Mouse (Mus musculus): ENCODE measurements around the gene Tnrc6a. TPM values are rescaled to one million over a fixed set of nuclear protein-coding genes. Genes with fewer than 3 reads are reported as not detected.

The Tnrc6a gene
- polyA plus RNA-seq, 1 experiment from 2014 or later: 37.3 TPM

DNA sequence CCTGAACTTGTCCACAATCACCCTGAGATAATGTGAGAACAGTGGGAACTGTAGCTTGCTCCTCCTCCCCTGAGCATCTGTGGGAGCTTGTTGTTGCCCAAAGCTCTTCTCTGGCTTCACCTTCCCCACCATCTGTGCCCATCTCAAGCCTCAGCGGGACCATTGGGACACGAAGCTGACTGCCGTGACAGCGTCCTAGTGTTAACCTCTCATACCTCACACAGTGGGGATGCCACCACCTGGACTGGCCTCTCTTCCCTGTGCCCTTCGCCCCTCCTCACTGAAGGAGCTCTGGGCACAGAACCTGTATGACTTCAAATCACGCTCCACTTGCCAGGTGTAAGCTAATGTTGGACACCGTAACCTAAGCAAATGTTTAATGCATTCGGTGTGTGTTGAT is 71.0 kb downstream of the Tnrc6a start:
- H3K9me3 ChIP-seq (ENCODE audit: control insufficient read depth, low read length): no peaks in the 10 kb centered on the region
- H3K9ac ChIP-seq (replicated peaks; ENCODE audit: low read depth, low read length): no peak overlapping the region
- 88% methylated on average over 8 of the region's 8 CpGs for WGBS
- H3K4me2 ChIP-seq (ENCODE audit: low read length): no peak overlapping the region
- H3K4me1 ChIP-seq (replicated peaks; ENCODE audit: control insufficient read depth, insufficient read depth, low read length): no peaks in the 10 kb centered on the region
- H3K27me3 ChIP-seq (replicated peaks; ENCODE audit: control insufficient read depth, insufficient read depth, low read length): no peaks in the 10 kb centered on the region
- no peak overlapping the region for H3K4me3 ChIP-seq (replicated peaks; ENCODE audit: low read length)
- ATAC-seq: no peak
- H3K36me3 ChIP-seq (ENCODE audit: control insufficient read depth, insufficient read depth): peaks cover 25% of the 10 kb centered on the region
- no peak overlapping the region for H3K27ac ChIP-seq (ENCODE audit: low read length)

DNA sequence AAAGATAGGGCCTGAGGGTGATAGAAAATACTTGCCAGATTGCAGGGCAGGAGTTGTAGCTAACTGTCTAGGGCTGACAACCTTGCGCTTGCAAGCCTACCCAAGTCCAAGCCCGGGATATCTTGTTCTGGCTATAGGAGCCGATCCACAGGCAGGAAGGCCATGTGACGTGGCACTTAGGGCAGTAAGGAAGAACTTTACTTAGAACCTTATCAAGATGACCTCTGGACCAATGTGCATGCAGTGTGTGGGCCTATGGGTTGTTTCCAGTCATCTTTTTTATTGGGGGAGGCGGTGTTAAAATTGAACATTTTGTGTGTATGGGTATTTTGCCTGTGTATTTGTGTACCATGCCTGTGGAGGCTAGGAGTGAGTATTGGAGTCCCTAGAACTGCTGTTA is 72.7 kb downstream of the Tnrc6a start:
- ATAC-seq: no peak
- Histone ChIP-seq H3K4me1 (replicated peaks; ENCODE audit: control insufficient read depth, insufficient read depth, low read length) (no peaks in the 10 kb centered on the region), H3K36me3 (ENCODE audit: control insufficient read depth, insufficient read depth) (peaks cover 15% of the 10 kb centered on the region), H3K27ac (ENCODE audit: low read length) (no peak overlapping the region), H3K9ac (replicated peaks; ENCODE audit: low read depth, low read length) (no peak overlapping the region), H3K9me3 (ENCODE audit: control insufficient read depth, low read length) (no peaks in the 10 kb centered on the region), H3K27me3 (replicated peaks; ENCODE audit: control insufficient read depth, insufficient read depth, low read length) (no peaks in the 10 kb centered on the region), H3K4me3 (replicated peaks; ENCODE audit: low read length) (no peak overlapping the region), H3K4me2 (ENCODE audit: low read length) (no peak overlapping the region)
- WGBS: 92% methylated on average over 5 of the region's 5 CpGs

DNA sequence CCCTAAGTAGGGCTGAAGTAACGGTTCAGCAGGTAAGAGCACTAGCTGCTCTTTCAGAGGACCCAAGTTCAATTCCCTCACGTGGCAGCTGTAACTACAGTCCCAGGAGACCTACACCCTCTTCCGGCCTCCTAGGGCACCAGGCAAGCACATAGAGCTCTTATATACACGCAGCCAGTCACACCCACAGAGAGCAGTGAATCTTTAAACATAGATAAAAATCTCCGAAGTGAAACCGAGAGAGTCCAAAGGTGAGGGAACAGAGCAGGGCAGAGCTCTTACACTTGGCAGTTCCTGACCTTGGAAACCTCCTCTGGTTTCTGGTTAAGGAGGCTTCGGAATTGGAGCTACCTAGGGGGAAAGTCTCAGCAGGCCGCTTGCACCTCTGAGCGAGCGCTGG is 75.0 kb downstream of the Tnrc6a start:
- WGBS: 85% methylated on average over 10 of the region's 10 CpGs
- ATAC-seq: no peak
- Histone ChIP-seq H3K27ac (ENCODE audit: low read length) (no peak overlapping the region), H3K9me3 (ENCODE audit: control insufficient read depth, low read length) (no peaks in the 10 kb centered on the region), H3K9ac (replicated peaks; ENCODE audit: low read depth, low read length) (no peak overlapping the region), H3K4me2 (ENCODE audit: low read length) (no peak overlapping the region), H3K36me3 (ENCODE audit: control insufficient read depth, insufficient read depth) (peaks cover 5% of the 10 kb centered on the region), H3K4me1 (replicated peaks; ENCODE audit: control insufficient read depth, insufficient read depth, low read length) (no peaks in the 10 kb centered on the region), H3K4me3 (replicated peaks; ENCODE audit: low read length) (no peak overlapping the region), H3K27me3 (replicated peaks; ENCODE audit: control insufficient read depth, insufficient read depth, low read length) (no peaks in the 10 kb centered on the region)

DNA sequence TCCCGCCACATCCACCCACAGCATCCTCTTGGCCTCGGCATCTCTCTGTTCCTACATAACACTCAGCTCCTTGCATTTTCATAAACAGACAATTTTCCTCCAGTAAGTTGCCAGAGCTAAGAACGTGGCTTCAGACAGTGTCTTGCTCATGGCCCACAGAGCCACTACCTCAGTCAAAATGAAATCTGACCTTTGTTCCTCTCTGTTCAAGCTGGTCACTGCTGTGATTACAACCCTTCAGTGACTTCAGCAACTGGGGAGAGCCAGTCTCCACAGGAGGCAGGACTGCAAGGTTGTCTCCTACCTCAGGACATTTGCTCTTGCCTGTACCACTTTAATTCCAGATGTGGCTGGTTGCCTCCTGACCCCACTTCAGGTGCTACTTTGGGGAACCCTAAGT is 75.5 kb downstream of the Tnrc6a start:
- Histone ChIP-seq H3K9ac (replicated peaks; ENCODE audit: low read depth, low read length) (no peak overlapping the region), H3K4me3 (replicated peaks; ENCODE audit: low read length) (no peak overlapping the region), H3K27me3 (replicated peaks; ENCODE audit: control insufficient read depth, insufficient read depth, low read length) (no peaks in the 10 kb centered on the region), H3K4me2 (ENCODE audit: low read length) (no peak overlapping the region), H3K36me3 (ENCODE audit: control insufficient read depth, insufficient read depth) (peaks cover 5% of the 10 kb centered on the region), H3K4me1 (replicated peaks; ENCODE audit: control insufficient read depth, insufficient read depth, low read length) (no peaks in the 10 kb centered on the region), H3K9me3 (ENCODE audit: control insufficient read depth, low read length) (no peaks in the 10 kb centered on the region), H3K27ac (ENCODE audit: low read length) (no peak overlapping the region)
- 86% methylated on average over 3 of the region's 3 CpGs for WGBS
- ATAC-seq: no peak

DNA sequence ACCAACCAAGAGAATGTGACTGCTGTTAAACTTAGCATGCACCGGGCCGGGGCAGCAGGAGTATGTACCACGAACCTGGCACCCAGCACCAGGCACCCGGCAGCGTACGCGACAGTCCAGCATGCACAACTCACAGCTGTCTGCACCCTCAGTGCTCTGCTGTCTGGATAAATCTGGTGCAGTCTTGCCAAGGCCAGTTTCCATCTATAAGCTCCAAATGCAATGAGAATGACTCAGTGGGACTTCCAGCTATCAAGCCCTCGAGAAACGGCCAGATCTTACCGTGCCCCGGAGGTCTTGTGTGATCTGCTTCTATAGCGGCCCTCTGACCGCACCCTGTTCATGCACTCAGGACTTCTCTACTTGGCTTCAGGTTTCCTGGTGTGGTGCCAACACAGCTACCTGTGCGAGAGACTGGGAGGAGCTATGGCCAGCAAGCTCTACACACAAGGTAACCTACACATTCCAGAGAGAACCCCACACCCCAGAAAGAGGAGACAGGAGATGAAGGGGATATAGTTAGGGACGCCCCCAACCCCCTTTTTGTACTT is 76.0 kb downstream of the Tnrc6a start:
- H3K4me3 ChIP-seq (replicated peaks; ENCODE audit: low read length): no peak overlapping the region
- no peak overlapping the region for H3K27ac ChIP-seq (ENCODE audit: low read length)
- H3K4me1 ChIP-seq (replicated peaks; ENCODE audit: control insufficient read depth, insufficient read depth, low read length): no peaks in the 10 kb centered on the region
- no peak overlapping the region for H3K9ac ChIP-seq (replicated peaks; ENCODE audit: low read depth, low read length)
- no peak for ATAC-seq
- peaks cover 2% of the 10 kb centered on the region for H3K36me3 ChIP-seq (ENCODE audit: control insufficient read depth, insufficient read depth)
- H3K27me3 ChIP-seq (replicated peaks; ENCODE audit: control insufficient read depth, insufficient read depth, low read length): no peaks in the 10 kb centered on the region
- no peaks in the 10 kb centered on the region for H3K9me3 ChIP-seq (ENCODE audit: control insufficient read depth, low read length)
- WGBS: 91% methylated on average over 15 of the region's 15 CpGs
- H3K4me2 ChIP-seq (ENCODE audit: low read length): no peak overlapping the region

DNA sequence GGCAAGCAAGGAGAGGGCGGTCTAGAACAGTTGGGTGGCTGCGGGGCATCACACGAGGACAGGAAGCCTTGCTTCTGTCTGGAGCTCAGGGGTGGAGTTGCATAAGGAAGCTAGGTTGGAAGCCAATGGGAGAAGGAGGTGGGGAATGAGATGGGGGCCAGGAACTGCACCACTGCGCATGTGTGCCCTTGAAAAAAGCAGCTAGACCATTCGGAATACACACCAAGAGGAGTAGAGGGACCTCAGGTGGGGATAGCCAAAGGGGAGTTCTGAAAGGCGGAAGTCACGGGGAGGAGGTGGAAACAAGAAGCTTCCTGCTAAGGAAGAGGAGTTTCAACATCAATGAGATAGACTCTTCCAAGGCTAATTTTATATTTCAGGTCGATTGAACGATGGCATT is 77.0 kb downstream of the Tnrc6a start:
- H3K36me3 ChIP-seq (ENCODE audit: control insufficient read depth, insufficient read depth): no peaks in the 10 kb centered on the region
- no peaks in the 10 kb centered on the region for H3K27me3 ChIP-seq (replicated peaks; ENCODE audit: control insufficient read depth, insufficient read depth, low read length)
- no peaks in the 10 kb centered on the region for H3K4me1 ChIP-seq (replicated peaks; ENCODE audit: control insufficient read depth, insufficient read depth, low read length)
- H3K9me3 ChIP-seq (ENCODE audit: control insufficient read depth, low read length): no peaks in the 10 kb centered on the region
- H3K27ac ChIP-seq (ENCODE audit: low read length): no peak overlapping the region
- no peak overlapping the region for H3K9ac ChIP-seq (replicated peaks; ENCODE audit: low read depth, low read length)
- WGBS: 83% methylated on average over 9 of the region's 9 CpGs
- ATAC-seq: no peak
- no peak overlapping the region for H3K4me2 ChIP-seq (ENCODE audit: low read length)
- no peak overlapping the region for H3K4me3 ChIP-seq (replicated peaks; ENCODE audit: low read length)

DNA sequence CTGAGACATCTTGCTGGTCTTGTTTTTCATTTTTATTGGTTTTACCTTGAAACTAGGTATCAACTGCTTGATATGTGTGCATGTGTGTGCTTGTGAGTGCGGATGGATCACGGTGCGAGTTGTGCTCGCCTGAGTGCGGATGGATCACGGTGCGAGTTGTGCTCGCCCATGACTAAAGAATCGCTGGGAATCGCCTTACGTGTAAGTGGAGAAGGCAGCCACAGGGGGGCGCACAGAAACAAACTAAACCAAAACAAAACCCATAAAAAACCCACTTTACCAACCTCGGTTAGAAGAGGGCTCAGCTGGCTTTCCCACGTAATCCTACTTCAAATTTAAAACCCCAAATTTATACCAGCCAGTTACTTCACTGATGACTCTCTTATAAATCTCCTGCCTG is 81.6 kb downstream of the Tnrc6a start:
- Histone ChIP-seq H3K9ac (replicated peaks; ENCODE audit: low read depth, low read length) (no peak overlapping the region), H3K36me3 (ENCODE audit: control insufficient read depth, insufficient read depth) (no peaks in the 10 kb centered on the region), H3K4me2 (ENCODE audit: low read length) (no peak overlapping the region), H3K27ac (ENCODE audit: low read length) (no peak overlapping the region), H3K4me3 (replicated peaks; ENCODE audit: low read length) (no peak overlapping the region), H3K27me3 (replicated peaks; ENCODE audit: control insufficient read depth, insufficient read depth, low read length) (no peaks in the 10 kb centered on the region), H3K9me3 (ENCODE audit: control insufficient read depth, low read length) (no peaks in the 10 kb centered on the region), H3K4me1 (replicated peaks; ENCODE audit: control insufficient read depth, insufficient read depth, low read length) (no peaks in the 10 kb centered on the region)
- no peak for ATAC-seq
- 33% methylated on average over 14 of the region's 14 CpGs for WGBS

DNA sequence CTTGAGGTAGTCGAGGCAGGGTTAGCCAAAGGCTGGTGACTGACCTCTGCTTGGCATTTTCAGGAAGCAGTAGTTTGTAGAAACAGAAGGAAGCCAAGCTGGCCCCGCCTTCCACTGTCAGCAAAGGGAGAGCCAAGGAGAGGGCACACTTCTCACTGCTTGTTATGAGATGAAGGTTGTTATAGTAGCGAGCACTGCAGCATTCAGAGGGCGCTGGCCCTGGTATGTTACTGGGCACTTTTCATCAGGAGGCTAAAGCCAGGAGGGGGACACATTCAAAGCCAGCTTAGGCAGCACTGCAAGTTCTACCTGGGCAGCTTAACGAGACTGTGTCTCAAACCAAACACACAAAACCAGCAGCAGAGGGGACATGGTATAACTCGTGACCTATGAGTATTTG is 83.9 kb downstream of the Tnrc6a start:
- Histone ChIP-seq H3K4me2 (ENCODE audit: low read length) (no peak overlapping the region), H3K9me3 (ENCODE audit: control insufficient read depth, low read length) (no peaks in the 10 kb centered on the region), H3K4me3 (replicated peaks; ENCODE audit: low read length) (no peak overlapping the region), H3K36me3 (ENCODE audit: control insufficient read depth, insufficient read depth) (no peaks in the 10 kb centered on the region), H3K9ac (replicated peaks; ENCODE audit: low read depth, low read length) (no peak overlapping the region), H3K4me1 (replicated peaks; ENCODE audit: control insufficient read depth, insufficient read depth, low read length) (no peaks in the 10 kb centered on the region), H3K27ac (ENCODE audit: low read length) (no peak overlapping the region), H3K27me3 (replicated peaks; ENCODE audit: control insufficient read depth, insufficient read depth, low read length) (no peaks in the 10 kb centered on the region)
- 73% methylated on average over 6 of the region's 6 CpGs for WGBS
- ATAC-seq: no peak

DNA sequence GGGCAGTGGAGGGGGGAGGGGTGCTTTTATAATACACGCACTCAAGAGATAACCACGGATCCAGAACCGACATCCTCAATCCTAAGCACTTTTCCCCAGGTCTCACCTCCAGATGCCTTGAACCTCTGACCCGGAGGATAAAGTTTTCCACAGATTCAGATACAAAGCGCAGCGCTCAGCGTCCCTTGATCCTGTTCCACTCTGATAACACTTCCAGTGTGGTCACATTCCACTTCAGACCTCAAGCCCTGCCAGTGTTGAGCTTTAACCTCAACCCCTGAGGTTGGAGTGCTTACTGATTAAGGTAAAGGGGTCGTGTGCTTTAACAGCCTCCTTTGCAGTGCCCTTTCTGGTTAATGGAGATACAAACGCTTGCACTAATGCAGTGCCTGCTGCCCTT is 86.2 kb downstream of the Tnrc6a start:
- Histone ChIP-seq H3K27me3 (replicated peaks; ENCODE audit: control insufficient read depth, insufficient read depth, low read length) (no peaks in the 10 kb centered on the region), H3K4me3 (replicated peaks; ENCODE audit: low read length) (no peak overlapping the region), H3K9ac (replicated peaks; ENCODE audit: low read depth, low read length) (no peak overlapping the region), H3K9me3 (ENCODE audit: control insufficient read depth, low read length) (no peaks in the 10 kb centered on the region), H3K27ac (ENCODE audit: low read length) (no peak overlapping the region), H3K4me1 (replicated peaks; ENCODE audit: control insufficient read depth, insufficient read depth, low read length) (no peaks in the 10 kb centered on the region), H3K4me2 (ENCODE audit: low read length) (no peak overlapping the region), H3K36me3 (ENCODE audit: control insufficient read depth, insufficient read depth) (no peaks in the 10 kb centered on the region)
- WGBS: 76% methylated on average over 9 of the region's 9 CpGs
- ATAC-seq: no peak

DNA sequence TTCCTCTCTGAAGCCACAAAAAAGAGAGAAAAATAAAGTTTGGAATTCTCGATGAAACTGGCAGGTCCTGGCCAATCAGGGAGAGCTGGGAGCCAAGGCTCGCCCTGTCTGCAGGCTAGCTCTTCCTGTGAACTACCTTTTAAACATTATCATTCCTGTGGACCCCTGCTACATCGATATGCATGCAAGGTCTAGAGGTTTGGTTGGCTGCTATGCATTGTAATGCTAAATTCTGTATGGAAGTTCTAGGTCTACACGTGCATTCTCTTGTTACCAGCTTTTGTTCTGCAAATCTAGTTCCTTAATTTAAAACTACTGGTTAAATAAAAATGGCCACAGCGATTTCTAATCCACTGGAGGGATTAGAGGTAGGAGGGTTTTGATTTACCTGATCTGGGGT is 87.8 kb downstream of the Tnrc6a start:
- no peaks in the 10 kb centered on the region for H3K36me3 ChIP-seq (ENCODE audit: control insufficient read depth, insufficient read depth)
- whole genome bisulfite sequencing: 44% methylated on average over 5 of the region's 5 CpGs
- no peak for ATAC-seq
- no peak overlapping the region for H3K4me3 ChIP-seq (replicated peaks; ENCODE audit: low read length)
- no peaks in the 10 kb centered on the region for H3K27me3 ChIP-seq (replicated peaks; ENCODE audit: control insufficient read depth, insufficient read depth, low read length)
- no peak overlapping the region for H3K4me2 ChIP-seq (ENCODE audit: low read length)
- no peak overlapping the region for H3K9ac ChIP-seq (replicated peaks; ENCODE audit: low read depth, low read length)
- no peaks in the 10 kb centered on the region for H3K4me1 ChIP-seq (replicated peaks; ENCODE audit: control insufficient read depth, insufficient read depth, low read length)
- no peaks in the 10 kb centered on the region for H3K9me3 ChIP-seq (ENCODE audit: control insufficient read depth, low read length)
- H3K27ac ChIP-seq (ENCODE audit: low read length): no peak overlapping the region

Measured in forebrain, embryonic 16.5 days (tissue).